Mouse (Mus musculus) liver, embryonic 14.5 days (tissue): ENCODE results near the gene Acnat2.
"Not testable (repeated sequence)": the region's sequence is repeated elsewhere in the genome, so short reads cannot be mapped to it uniquely, and the experiment has no call there.

Source experiments
- CTCF ChIP-seq: IDR thresholded peaks from 2 replicates; pipeline ENCODE4 v1.5.1; 2016; ENCODE audit warnings: antibody characterized with exemption, low read depth, control low read depth
- EP300 ChIP-seq: IDR thresholded peaks from 2 replicates; pipeline ENCODE4 v1.6.1; 2016; ENCODE audit warnings: antibody characterized with exemption, low read depth

DNA sequence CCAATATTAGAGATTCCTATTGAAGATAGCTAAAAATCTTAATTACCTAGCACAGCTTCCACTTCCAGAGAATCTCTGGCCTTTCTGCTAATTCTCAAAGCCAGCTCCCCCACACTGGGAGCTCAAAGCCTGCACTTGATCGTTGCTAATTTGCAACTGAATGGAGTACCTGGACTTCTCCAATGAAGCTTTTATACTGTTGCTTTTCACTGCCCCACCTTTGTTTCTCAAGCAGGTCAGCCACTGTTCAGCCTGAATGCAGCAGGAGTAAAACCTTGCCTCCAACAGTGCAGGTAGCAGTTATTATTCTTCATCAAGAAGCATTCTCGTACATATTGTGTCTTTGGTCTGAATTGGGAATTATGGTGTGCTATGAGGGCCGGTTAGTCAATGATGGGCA is 39.9 kb downstream of the Acnat2 start:
- not testable (repeated sequence) for TF ChIP-seq CTCF, EP300
